Mouse (Mus musculus): ENCODE measurements around the gene Tmem222.
A peak's percentile ranks its signal among the peaks of the same experiment; 100 is the strongest.

Gene Tmem222

DNA sequence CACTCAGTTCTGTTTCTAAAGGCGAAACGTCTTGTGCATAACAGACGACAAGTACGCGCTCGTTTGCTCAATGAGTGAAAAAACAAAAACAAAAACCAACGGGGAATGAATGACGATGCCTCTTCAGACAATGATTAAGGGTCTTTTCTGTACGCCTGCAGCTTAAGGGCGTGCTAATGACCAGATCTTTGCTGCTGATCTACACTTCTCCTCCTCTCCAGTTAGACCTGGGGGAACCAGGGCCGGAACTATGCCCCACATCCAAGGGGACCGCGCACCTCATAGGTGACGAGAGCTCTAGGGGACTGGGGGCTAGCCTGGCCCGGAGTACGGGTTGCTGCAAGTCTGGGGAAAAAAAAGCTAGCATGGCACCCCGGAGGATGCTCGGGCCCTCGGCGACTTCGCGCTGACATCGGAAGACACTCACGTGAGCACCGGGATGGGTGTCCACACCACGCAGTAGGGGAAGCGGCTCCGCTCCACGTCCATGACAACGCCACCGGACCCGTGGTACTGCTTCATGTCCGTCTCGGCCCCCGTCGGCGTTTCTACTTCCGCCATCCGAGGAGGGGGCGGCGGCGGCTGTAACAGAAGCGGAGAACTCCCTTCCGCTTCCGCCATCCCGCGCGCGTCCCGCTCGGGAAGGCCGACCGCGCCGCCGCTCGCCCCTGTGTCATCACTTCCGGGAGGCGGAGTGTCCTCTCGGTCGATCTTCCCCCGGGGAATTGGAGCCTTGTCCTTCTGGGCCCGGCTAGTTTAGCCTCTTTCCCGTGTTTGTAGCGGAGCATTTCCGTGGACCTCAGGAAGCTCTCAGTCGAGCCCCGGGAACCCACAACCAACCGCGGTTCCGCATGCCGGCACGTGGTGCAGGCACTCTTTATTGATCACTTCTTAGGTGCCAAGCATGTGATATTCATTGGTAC, at the start of gene Tmem222:
Gene Tmem222 (minus strand): TSS at position 689 of the 923 bp plus-strand sequence.
- DNase-seq = peak; percentile 95

DNA sequence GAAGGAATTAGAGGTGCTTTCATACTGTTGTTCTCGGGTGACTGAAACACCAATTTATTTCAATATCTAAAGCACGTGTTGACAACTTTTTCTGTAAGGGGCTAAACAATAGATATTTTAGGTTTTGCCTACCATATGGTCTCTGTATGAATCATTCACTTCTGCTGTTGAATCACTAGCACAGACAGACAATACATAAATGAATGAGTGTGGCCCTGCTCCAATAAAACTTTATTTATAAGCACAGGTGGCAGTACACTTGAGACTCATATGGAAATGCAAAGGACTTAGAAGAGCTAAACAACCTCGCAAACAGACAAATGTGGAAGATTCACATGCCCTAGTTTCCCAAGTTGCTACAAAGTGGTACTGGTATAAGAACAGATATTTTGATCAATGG, 42.1 kb upstream of the Tmem222 start:
- no peak for DNase-seq

DNA sequence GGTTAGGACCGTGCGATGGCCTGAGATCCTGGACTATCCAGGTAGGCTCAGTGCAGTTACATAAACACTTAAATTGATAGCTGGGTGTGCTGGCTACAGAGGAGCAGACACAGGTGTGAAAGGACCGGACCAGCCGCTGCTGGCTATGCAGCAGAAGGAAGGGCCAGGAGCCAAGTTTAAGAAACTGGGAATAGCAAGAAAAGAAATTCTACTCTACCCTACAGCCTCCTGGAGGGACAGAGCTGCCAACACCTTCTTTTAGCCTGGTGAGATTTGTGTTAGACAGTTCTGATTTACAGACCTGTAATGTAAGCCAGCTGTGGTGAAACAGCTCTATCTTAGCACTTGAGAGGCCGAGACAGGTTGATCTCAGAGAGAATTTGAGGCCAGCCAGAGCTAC, 38.4 kb upstream of the Tmem222 start:
- DNase-seq = no peak

DNA sequence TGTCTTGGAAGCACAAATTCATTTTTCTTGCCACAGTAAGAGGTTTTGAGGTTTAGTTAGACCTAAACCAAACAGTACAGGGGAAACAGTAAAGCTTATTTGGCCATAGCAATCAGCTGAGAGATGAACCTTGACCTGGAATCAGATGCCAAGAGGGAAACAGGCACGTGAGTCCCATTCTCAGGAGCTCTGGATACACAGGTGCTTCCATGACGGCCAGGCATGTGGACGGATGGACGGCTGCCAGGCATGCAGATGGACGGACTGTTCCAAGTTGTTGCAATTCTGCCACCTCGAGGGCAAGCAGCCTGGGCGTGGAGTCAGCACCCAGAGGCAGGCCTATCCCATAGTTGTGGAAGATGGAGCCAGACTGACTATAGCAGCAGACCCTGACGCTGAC, 37.3 kb upstream of the Tmem222 start:
- DNase-seq = peak; percentile 92

- peak; percentile 67 for DNase-seq
Observed at GRCm38 (mm10) chr4:133309948-133310347, 32.4 kb upstream of the Tmem222 start.

- DNase-seq = peak; percentile 44
Observed at GRCm38 (mm10) chr4:133307331-133307730, 29.7 kb upstream of the Tmem222 start.

DNA sequence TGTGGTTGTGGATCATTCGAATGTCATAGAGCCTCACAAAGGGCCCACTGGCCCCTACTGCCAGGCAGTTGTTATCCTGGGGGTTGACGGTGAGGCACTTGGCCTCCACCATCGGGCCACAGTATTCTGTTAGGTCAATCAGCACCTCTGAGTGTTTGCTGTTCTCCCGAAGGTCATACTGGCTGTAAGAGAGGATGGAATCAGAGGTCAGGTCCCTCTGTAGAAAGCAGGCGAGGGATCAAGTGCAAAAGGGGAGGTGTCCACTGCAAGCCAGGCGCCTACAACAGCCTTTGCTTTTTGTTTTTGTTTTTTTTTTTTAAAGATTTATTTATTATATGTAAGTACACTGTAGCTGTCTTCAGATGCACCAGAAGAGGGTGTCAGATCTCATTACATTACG, 28.2 kb upstream of the Tmem222 start:
- DNase-seq = no peak

- DNase-seq = no peak
Observed at GRCm38 (mm10) chr4:133304770-133305169, 27.2 kb upstream of the Tmem222 start.

DNA sequence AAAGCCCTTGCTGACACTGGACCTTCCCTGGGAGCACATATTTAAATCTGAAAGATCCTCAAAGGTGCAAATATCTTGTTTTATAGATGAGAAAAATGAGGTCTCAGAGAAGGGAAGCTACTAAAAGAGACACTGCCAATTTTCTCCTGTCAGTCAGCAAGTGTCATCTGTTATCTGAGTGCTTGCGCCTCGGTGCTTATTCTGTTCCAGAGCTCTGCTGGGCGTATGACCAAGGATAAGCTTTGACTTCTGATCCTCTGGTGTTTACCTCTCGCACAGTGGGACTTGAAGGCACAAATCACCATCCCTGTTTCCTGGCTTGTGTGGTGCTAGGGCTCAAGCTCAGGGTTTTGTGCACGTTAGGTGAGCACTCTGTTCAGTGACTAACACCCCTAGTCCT, 25.1 kb upstream of the Tmem222 start:
- no peak for DNase-seq

DNA sequence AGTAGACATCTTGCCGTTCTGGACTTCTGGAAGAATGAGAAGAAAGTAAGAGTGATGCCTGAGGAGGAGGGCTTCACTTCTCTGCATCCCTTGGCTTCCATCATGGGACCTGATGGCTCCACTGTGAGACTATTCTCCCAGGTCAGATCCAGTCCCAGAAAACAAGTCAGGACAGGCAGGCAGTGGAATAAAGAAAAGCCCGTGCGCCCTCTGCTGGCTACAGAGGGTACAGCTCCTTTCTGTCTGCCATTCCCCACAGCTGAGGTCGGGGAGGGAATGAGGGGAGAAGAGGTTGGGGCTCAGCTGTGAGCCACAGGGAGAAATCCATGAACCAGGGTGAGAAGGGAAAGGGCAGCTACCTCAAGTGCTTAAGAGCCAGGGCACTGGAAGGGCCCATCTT, 24.2 kb upstream of the Tmem222 start:
- DNase-seq = peak; percentile 36

GRCm38 (mm10) chr4:133300421-133300820, 22.8 kb upstream of the Tmem222 start:
- DNase-seq = no peak

DNA sequence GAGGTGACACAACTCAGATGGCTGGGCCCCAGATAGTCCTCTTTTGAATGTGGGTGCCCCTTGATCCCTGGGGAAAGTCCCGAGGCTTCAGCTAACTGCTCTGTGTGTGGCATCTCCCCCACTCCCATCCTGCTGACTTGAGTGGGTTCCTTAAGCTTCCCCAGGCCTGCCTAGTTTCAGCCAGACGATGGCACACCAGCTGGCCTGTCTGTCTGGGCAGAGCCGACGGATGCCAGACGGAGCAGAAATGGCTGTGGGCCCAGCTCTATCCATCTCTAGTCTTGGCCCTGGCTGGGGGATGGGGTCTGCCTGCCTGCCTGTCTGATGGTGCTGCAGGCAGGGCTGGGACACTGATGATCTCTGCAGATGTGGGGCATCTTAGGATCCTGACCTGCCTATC, 22.1 kb upstream of the Tmem222 start:
- no peak for DNase-seq

DNA sequence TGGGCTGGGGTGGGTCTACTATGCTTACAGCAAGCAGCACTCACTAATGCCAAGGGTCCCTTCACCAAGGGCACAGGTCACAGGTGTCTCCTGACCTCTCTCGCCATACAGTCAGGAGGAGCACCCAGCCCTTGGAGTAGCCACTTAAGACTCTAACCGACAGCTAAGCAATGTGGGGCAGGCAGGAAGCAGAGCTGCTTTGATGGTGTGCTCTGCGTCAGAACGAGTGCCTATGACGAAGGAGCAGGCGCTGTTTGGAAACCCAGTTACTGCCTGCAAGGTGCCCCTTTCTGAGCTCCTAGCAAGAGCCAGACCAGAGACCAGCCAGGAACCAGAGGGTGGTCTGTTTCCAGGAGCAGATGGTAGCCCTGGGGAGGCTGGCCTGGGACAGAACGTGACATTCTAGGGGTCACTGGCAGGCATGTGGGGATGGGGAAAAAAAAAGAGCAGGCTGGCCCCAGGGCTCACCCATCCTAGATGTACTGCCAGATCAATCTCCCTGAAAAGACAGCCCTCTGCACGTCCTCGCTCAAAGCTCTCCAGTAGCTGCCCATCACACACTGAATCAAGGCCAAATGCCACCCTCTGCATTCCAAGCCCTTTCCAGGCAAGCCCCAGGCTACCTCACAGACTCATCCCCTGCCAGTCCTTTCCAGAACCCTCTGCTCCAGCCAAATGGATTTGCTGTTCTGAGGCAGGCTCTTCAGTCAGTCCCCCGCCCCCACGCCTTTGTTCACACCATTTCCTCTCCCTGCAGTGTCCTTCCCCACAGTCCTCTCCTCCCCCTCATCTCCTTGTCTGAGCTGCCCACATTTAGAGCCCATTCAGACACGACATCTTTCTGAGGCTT, 21.1 kb upstream of the Tmem222 start:
- DNase-seq = no peak

- peak; percentile 63 for DNase-seq
Observed at GRCm38 (mm10) chr4:133297801-133298238, 20.2 kb upstream of the Tmem222 start.

GRCm38 (mm10) chr4:133297360-133297759, 19.8 kb upstream of the Tmem222 start:
- DNase-seq = no peak

DNA sequence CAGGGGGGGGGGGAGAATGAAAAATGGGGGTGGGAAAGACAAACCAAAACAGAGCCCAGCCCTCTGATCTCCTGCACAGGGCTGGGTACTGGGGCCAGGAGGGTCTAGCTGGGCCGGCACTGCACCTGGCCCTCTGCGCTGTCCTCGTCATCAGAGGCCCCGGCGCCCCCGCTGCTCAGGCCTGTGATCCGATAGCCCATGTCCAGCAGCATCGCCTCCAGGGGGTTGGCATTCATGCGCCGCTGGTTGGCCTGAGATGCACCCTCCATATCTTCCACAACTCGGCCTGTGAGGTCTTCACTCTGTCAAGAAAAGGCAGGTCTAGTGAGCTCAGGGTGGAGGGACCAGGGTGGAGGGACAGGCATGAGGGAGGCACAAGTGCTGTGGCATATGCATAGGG, 16.5 kb upstream of the Tmem222 start:
- no peak for DNase-seq

GRCm38 (mm10) chr4:133292901-133293843, 15.6 kb upstream of the Tmem222 start:
- DNase-seq = no peak

- DNase-seq = no peak
Observed at GRCm38 (mm10) chr4:133292405-133292804, 14.8 kb upstream of the Tmem222 start.

DNA sequence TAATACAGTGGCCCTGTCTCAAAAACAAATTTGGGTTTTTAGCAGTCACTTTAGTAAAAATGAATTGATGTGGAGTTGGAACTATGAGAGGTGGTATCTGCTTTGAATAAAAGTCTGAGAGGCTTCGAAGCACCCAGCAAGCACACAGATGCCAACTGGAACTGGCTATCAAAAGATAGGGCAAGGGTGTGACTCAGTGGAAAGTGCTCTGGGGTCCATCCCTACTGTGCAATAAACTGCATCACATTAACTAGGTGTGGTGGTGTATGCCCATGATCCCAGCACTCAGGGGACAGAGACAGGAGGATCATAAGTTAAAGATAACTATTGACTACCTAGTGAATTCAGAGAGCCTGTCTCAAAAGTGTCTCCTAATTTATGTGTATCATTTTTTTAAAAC, 13.7 kb upstream of the Tmem222 start:
- no peak for DNase-seq

DNA sequence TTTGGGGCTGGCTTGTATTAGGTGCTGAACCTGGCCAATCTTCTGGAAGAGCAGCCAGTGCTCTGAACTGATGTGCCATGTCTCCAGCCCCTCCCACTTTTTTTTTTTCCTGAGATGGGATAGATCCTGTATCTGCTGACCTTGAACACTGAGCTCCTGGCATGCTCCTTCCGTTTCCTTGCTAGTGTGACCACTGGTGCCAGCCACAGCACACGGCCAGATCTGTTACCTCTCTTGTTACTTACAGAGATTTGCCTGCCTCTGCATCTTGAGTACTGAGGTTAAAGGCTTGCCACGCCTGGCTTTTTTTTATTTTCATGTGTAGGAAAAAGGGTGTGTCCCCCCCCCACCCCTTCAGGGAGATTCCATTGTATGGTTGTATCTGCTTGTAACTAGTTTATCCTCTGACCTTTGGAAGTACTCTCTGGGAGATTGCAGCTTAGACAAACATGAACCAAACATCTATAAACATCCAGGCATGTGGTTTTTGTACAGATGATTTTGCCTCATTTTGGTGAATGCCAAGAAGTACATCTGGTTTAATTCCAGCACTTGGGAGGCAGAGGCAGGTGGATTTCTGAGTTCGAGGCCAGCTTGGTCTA, 9.0 kb upstream of the Tmem222 start:
- DNase-seq = no peak

DNA sequence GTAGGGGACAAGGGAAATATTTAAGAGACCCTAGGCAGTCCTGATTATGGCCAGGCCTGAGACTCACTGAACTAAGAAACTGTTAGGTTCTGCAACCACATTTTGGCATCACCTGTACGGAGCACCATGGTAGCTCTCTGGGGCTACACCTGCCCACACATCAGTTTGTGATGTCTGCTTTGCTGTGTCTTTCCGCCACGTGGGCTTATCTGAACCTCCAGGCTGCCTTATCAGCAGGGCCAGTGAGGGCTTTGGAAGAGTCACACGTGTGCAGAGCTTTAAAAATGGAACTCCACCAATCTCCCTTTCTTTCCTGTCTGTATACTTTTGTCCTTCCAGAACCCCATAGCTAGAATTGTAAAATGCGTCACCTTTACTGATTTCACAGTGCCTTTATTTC, 8.4 kb upstream of the Tmem222 start:
- DNase-seq = no peak

DNA sequence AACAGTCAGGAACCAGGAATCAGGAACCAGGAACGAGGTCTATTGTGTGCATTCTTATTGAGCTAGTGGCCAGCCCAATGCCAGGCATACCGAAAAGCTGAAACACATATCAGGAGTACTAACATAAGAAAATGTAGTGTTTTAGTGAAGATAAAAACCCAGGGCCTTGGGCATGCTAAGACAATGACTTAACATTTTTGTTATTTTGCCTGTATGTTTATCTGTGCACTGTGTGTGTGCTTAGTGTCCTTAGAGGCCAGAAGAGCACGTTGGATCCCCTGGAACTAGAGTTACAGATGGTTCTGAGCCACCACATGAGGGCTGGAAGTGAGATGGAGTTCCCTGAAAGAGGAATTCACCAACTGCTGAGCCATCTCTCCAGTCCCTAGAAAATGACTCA, 7.7 kb upstream of the Tmem222 start:
- no peak for DNase-seq

Data from kidney, adult 11 months (tissue).